Mouse (Mus musculus) spleen, adult 2 months (tissue): ENCODE measurements around the gene Nrxn3.

Source experiments
- CTCF ChIP-seq: fragments of 200-500 bp; IDR thresholded peaks from 2 replicates; pipeline ENCODE4 v1.5.1; 2011; ENCODE audit warnings: mild to moderate bottlenecking, inconsistent platforms; ENCODE audit not compliant: insufficient read depth, insufficient read length, insufficient replicate concordance; ENCODE audit errors: extremely low read depth
- POLR2A ChIP-seq: fragments of 200-500 bp; IDR thresholded peaks from 2 replicates; pipeline ENCODE4 v1.6.1; 2011; ENCODE audit warnings: low read depth, low read length, inconsistent platforms

GRCm38 (mm10) chr12:88746788-88747187, 24.1 kb downstream of the Nrxn3 start:
- TF ChIP-seq CTCF (no peak), POLR2A (no peak)
